Mouse (Mus musculus) bone marrow macrophage, adult 2 months (primary cell): ENCODE measurements around the gene Zfp109. TPM values are rescaled to one million over a fixed set of nuclear protein-coding genes. Genes with fewer than 3 reads are reported as not detected.

Experiments
- H3K27ac ChIP-seq: 2 replicates; pipeline ENCODE4 v1.5.1; 2012; ENCODE audit warnings: low read depth, low read length; ENCODE audit not compliant: insufficient read depth
- H3K4me1 ChIP-seq: 2 replicates; pipeline ENCODE4 v1.6.1; 2012; ENCODE audit warnings: low read length; ENCODE audit not compliant: control insufficient read depth, insufficient read depth
- H3K4me3 ChIP-seq: 2 replicates; pipeline ENCODE4 v1.5.1; 2012; ENCODE audit warnings: mild to moderate bottlenecking, low read length, moderate library complexity; ENCODE audit not compliant: insufficient read depth
- CTCF ChIP-seq: IDR thresholded peaks from 2 replicates; pipeline ENCODE4 v1.5.1; 2012; ENCODE audit warnings: low read depth, mild to moderate bottlenecking, low read length, moderate library complexity
- POLR2A ChIP-seq: IDR thresholded peaks from 2 replicates; pipeline ENCODE4 v1.6.1; 2012; ENCODE audit warnings: mild to moderate bottlenecking, low read depth, low read length, borderline replicate concordance
- polyA plus RNA-seq: library from polyadenylated mRNA; stranded (reverse); fragments of >200 nt; gene quantifications from 2 replicates; pipeline ENCODE4 v1.2.4, GENCODE M21; 2012; ENCODE audit not compliant: missing spikeins, insufficient read depth, insufficient read length

The Zfp109 gene
- polyA plus RNA-seq, 1 experiment = 3.1 TPM

DNA sequence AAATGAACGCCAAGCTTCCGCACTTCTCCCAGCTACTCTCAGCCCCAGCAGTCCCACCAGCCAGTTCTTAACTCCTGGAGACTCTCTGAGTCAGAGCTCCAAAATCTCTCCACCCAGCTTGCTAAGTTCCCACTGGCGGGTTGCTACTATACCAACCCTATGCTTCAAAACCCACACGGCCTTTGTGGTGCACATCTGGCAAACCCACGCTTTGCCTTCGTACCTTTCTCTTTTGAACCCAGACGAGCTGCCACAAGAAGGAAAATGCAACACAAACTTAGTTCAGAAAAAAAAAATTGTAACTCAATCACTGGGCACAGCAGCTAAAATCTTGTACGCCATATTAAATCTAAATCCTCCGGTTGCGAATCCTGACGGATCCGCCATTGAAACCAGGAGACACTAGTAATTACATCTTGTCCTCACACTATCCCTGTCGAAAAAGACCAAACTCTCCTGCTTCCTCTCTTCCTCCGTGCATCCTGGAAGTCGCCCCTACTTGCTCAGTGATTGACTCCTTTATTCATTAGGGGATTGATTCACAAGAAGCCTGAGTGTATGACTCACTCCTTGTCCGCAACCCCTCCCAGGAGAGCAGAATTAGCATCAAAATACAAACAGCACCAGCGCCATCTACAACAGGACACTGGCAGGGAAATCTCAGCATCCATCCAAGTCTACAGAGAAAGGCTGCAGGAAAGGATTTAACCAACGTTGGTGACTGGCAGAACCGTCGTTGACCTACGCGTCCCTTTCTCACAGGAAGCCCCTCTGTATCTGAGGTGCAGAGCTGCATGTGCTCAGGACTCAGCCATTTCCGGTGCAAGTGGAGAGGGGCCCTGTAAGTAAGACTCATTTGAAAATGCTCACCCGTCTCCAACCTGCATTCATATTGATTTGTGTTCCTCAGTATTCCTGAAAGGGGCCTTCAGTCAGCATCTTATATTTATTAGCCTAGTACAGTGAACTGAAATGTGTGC, 31.1 kb upstream of the Zfp109 start:
- Histone ChIP-seq H3K4me3 (no peak overlapping the region), H3K27ac (no peak overlapping the region), H3K4me1 (peaks cover 7% of the 10 kb centered on the region)
- TF ChIP-seq POLR2A (no peak), CTCF (no peak)

DNA sequence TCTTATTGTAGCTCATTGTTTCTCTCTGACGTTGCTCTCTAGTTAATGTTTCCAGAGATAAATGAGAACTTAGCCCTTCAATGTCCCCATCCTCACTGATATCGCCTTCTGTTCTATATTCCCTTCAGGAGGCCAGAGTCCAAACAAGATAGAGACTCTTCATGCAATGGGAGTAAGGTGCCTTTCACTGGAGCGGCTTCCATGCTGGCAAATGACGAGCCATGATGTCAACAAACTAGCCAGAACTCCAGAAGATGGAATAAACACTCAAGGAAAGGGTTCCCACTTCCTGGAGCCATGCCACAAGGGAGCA, 22.6 kb upstream of the Zfp109 start:
- H3K27ac ChIP-seq = no peak overlapping the region
- TF ChIP-seq POLR2A (no peak), CTCF (no peak)
- H3K4me3 ChIP-seq = no peak overlapping the region
- H3K4me1 ChIP-seq = peaks cover 7% of the 10 kb centered on the region

DNA sequence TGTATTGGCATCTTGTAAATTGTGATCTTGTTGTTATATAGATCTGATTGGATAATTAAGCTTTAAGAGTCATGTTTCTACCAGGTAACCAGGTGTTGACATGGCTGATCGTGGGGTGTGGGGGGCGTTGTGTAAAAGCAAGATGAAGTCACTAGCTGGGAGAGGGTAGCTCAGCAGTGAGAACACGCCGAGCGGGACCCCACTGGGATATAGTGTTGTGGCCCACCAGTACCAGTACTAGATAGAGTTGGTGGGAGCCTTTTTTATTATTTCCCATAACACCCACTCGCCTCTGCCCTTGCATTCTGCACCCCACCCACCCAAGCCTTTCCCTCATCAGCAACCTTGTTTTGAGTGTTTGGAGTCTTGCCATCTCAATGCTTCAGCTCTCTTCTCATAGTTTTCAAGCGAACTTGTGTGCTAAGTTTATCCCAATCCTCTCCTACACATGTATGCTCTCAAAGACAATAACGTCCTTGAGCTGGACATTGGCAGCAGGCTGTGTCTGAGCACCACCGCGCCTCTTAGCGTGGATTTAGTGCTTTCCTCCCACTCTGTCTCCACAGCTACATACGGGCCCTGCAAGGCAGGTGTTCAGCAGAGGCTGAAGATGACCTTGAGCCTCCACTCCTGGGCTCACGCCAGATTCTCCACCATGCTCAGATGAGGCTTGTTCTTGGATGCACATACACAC, 22.1 kb upstream of the Zfp109 start:
- H3K4me3 ChIP-seq = no peak overlapping the region
- no peak for TF ChIP-seq CTCF
- TF ChIP-seq POLR2A = no peak
- peaks cover 7% of the 10 kb centered on the region for H3K4me1 ChIP-seq
- H3K27ac ChIP-seq = no peak overlapping the region

DNA sequence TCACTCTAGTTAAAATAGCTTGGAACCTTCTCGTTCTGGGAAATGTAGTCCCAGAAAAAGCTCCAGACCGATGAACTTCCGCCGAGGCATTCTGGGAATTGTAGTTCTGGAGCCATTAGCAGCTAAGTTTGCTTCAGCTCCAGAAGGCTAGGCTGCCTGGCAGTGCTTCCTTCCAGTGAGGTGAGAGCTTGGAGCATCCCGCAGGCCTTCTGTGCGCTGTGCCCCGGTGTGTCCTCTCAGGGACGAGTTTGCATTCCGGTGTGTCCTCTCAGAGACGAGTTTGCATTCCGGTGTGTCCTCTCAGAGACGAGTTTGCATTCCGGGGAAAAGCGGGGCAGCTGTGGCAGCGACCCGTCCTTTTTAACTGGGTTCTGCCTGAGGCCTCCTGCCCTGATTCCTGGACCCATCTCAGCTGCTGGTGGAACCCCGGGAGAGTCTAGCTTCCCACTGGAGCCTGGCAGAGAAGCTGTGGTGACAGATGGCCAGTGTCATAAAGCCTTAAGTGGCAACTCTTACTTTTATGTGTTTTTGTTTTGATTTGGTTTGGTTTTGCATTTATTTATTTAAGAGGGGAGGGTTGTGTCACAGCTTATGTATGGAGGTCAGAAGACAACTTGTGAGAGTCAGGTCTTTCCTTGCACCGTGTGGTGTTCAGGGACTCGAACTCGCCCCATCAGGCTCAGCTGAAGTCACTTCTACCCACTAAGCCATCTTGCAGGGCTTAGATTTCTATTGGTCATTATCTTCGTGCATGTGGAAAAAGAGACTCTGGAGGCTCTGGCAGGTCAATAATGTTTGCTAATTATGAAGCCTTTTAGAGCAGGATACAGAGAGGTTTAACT, 17.5 kb upstream of the Zfp109 start, which contains the start of gene Zfp108:
TSS of gene Zfp108 (plus strand) at position 162 of the 842 bp plus-strand sequence.
- TF ChIP-seq POLR2A (no peak), CTCF (no peak)
- Histone ChIP-seq H3K4me1 (peaks cover 9% of the 10 kb centered on the region), H3K4me3 (peak within 1 kb of the TSS; percentile 64), H3K27ac (no peak within 1 kb of the TSS)

DNA sequence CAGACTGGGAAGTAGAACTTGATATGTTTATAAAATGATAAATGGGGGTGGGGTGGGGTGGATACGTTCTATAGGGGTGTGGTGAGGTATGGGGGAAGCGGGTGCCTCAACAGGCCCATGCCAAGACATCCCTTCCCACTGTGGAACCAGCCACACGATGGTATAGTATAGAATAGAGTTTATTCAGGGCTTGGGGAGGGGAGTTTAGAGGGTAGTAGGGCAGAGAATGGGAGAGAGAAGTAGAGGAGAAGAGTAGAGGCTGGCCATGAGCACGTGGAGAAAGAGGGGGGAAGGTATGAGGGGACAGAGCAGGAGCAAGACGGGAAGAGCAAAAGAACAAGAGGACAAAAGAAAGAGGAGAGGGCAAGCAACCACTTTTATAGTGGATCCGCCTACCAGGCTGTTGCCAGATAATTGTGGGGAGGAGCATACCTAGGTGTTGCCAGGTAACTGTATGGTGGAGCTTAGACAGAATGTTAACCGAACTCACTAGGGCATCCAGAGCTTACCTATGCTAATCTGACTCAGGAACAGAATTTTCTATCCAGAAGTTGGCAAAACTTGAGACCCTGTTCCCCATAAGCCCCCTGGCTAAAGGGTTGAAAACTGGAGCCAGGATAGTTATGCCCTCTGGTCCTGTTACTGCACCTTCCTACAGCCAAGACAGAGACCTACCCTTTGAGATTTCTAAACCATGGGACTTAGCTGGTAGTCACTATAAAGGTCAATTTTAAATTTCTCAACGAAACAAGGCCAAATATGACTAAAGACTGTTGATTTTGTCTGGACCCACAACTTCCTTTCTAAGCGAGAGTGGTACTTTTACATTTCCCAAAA, 16.6 kb upstream of the Zfp109 start:
- H3K4me1 ChIP-seq = peaks cover 9% of the 10 kb centered on the region
- TF ChIP-seq CTCF = no peak
- H3K27ac ChIP-seq = no peak overlapping the region
- H3K4me3 ChIP-seq = no peak overlapping the region

DNA sequence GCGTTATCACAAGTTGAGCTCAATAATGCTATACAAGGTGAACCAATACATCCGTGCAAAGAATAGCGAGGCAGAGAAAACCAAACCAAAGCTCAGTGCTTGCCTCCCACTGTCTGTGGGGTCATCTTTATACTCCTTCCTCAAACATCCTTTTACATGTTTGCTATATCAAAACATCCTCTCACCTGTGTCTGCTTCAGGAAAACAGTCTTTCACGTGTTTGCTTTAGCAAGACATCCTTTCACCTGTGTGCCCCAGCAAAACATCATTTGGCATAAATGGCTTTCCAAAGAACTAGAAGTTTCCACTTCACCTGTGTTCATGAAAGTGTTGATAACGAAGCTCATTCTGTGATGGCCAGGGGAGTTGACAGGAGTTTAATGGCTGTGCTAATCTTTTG, 26.0 kb downstream of the Zfp109 start, which contains the start of gene Zfp111:
TSS of gene Zfp111 (minus strand) at position 101 of the 400 bp plus-strand sequence.
- no peak within 1 kb of the TSS for H3K27ac ChIP-seq
- TF ChIP-seq CTCF (no peak), POLR2A (no peak)
- H3K4me3 ChIP-seq = no peak within 1 kb of the TSS
- peaks cover 6% of the 10 kb centered on the region for H3K4me1 ChIP-seq

DNA sequence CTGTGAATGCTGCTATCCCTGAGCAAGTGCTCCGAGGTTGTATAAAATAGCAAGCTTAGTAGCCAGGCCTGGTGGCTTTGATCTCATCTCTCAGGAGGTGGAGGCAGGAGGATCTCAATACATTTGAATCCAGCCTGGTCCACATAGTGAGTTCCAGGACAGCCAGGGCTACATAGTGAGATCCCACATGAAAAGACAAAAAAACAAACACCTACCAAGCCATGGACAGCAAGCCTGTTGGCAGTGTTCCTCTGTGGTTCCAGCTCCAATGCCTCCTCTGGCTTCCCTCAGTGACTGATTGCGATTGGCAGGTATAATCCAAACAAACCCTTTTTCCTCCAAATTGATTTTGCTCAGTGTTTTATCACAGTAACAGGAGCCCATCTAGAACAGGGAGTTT, 27.1 kb downstream of the Zfp109 start:
- H3K4me3 ChIP-seq = no peak overlapping the region
- TF ChIP-seq POLR2A = no peak
- TF ChIP-seq CTCF = no peak
- H3K27ac ChIP-seq = no peak overlapping the region
- H3K4me1 ChIP-seq = peaks cover 6% of the 10 kb centered on the region

DNA sequence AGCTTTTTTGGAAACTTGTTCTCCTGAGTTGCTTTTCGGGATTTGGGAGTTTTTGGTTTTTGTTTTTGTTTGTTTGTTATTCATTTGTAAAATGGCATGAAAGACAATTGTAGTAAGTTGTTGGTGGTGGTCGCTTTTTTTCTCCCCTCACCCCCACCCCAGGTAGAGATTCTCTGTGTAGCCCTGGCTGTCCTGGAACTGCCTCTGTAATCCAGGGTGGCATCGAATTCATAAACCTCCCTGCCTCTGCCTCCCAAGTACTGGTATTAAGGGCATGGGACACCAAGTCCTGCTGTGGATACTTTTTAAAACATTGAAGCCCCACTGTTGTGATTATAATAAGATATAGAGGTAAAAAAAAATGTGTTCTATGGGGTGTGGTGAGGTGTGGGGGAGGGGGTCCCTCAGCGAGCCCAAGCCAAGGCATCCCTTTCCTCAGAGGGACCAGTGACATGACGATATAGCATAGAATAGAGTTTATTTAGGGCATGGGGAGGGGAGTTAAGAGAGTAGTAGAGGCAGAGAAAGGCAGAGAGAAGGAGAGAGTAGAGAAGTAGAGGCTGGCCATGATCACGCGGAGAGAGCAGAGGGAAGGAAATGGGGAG, 29.0 kb downstream of the Zfp109 start:
- Histone ChIP-seq H3K4me3 (peak overlapping the region; percentile 96; the same call in 1 of the 2 replicates), H3K4me1 (peaks cover 6% of the 10 kb centered on the region), H3K27ac (no peak overlapping the region)

More for the DNA sequence above, 29.0 kb downstream of the Zfp109 start:
- no peak for TF ChIP-seq CTCF
- no peak for TF ChIP-seq POLR2A
